Mouse (Mus musculus): ENCODE data around the gene Olfr596. TPM values are rescaled to one million over a fixed set of nuclear protein-coding genes. Genes with fewer than 3 reads are reported as not detected.
"Not testable (repeated sequence)": the region's sequence is repeated elsewhere in the genome, so short reads cannot be mapped to it uniquely, and the experiment has no call there.

Gene Olfr596
- not detected in 2 replicates for polyA plus RNA-seq (2014; fragmentation: Nextera tagmentation; extraction: Ambion mirVana)

DNA sequence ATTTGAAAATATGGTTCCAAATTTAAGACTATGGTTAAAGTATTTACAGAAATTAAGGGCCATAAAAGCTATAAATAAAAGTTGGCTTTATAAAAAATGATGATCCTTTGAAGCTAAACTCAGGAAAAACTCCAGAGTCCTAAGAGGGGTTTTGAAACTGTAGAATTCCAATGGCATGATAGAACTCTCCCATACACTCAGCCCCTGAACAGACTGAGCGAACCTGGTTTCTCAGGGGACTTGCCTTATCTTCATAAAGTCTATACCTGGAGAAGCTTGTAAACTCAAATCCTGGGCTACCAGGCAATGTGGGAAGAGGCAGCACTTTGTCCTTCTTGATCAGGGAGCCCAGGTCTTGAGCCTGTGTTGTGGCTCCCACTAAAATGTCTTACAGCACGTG is at the start of gene Olfr596:
Gene Olfr596, plus strand, starts transcription at position 301 of the 400 bp plus-strand sequence.
- H3K9ac ChIP-seq (ENCODE audit: low read length); H3K4me3 ChIP-seq (ENCODE audit: low read depth, low read length); H3K36me3 ChIP-seq (ENCODE audit: control insufficient read depth, insufficient read depth, low read length); H3K27ac ChIP-seq (ENCODE audit: low read depth, low read length); DNase-seq (ENCODE audit: low spot score); H3K4me1 ChIP-seq (replicated peaks; ENCODE audit: control insufficient read depth, insufficient read depth, low read length); H3K27me3 ChIP-seq (ENCODE audit: control insufficient read depth, insufficient read depth, low read length); ATAC-seq (replicated peaks; ENCODE audit: low FRiP score); H3K4me2 ChIP-seq (ENCODE audit: low read depth, low read length, severe bottlenecking); H3K9me3 ChIP-seq (ENCODE audit: control insufficient read depth, low read length): not testable (repeated sequence)
- WGBS, result 89% methylated on average over 2 of the region's 2 CpGs

DNA sequence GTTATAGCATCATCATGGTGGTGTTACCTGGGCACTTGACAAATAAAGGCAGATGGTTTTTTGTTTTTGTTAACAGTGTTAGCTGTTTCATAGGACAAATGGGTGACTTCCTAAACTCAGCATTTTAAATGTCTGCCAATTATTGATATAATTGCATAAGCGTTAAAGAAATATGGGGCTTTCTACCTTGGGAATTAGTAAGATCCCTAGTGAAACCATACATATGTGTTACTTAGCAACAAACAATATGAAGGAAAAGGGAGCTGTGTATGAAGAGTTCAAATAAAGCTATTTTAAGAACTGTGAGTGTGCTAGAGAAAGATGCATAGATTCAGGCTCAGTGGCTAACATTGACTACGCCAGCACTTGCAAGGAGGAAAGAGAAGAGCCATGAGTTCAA is 10.6 kb downstream of the Olfr596 start, which contains the start of gene Olfr597:
Gene Olfr597, plus strand, starts transcription at position 301 of the 400 bp plus-strand sequence.
- ATAC-seq (replicated peaks; ENCODE audit: low FRiP score); H3K4me3 ChIP-seq (ENCODE audit: low read depth, low read length); H3K4me1 ChIP-seq (replicated peaks; ENCODE audit: control insufficient read depth, insufficient read depth, low read length); H3K36me3 ChIP-seq (ENCODE audit: control insufficient read depth, insufficient read depth, low read length); H3K9ac ChIP-seq (ENCODE audit: low read length); H3K27me3 ChIP-seq (ENCODE audit: control insufficient read depth, insufficient read depth, low read length); H3K27ac ChIP-seq (ENCODE audit: low read depth, low read length); DNase-seq (ENCODE audit: low spot score); H3K9me3 ChIP-seq (ENCODE audit: control insufficient read depth, low read length); H3K4me2 ChIP-seq (ENCODE audit: low read depth, low read length, severe bottlenecking): not testable (repeated sequence)
- WGBS, result 89% methylated on average over 2 of the region's 2 CpGs

DNA sequence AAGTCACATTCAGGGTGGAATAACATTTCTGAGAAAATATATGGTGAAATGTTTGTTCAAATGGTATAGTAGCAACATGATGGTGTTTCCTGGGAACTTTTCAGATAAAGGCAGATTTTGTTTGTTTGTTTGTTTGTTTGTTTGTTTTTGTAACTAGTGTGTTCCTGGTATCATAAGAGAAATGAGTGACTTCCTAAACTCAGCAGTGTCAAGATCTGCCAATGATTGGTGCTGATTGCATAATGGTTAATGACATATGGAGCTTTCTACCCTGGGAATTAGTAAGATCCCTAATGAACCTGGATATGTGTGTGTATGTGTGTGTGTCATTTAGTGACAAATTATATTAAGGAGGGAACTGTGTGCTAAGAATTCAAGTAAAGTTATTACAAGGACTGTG is 17.8 kb downstream of the Olfr596 start, which contains the start of gene Olfr598:
Gene Olfr598, plus strand, starts transcription at position 301 of the 400 bp plus-strand sequence.
- Histone ChIP-seq H3K27me3 (ENCODE audit: control insufficient read depth, insufficient read depth, low read length) (no peaks in the 10 kb centered on the region), H3K4me3 (ENCODE audit: low read depth, low read length) (no peak within 1 kb of the TSS), H3K36me3 (ENCODE audit: control insufficient read depth, insufficient read depth, low read length) (no peaks in the 10 kb centered on the region), H3K4me2 (ENCODE audit: low read depth, low read length, severe bottlenecking) (no peak within 1 kb of the TSS), H3K4me1 (replicated peaks; ENCODE audit: control insufficient read depth, insufficient read depth, low read length) (no peaks in the 10 kb centered on the region), H3K27ac (ENCODE audit: low read depth, low read length) (no peak within 1 kb of the TSS), H3K9me3 (ENCODE audit: control insufficient read depth, low read length) (no peaks in the 10 kb centered on the region), H3K9ac (ENCODE audit: low read length) (no peak within 1 kb of the TSS)
- ATAC-seq (replicated peaks; ENCODE audit: low FRiP score), result no peak
- DNase-seq (ENCODE audit: low spot score), result no peak

DNA sequence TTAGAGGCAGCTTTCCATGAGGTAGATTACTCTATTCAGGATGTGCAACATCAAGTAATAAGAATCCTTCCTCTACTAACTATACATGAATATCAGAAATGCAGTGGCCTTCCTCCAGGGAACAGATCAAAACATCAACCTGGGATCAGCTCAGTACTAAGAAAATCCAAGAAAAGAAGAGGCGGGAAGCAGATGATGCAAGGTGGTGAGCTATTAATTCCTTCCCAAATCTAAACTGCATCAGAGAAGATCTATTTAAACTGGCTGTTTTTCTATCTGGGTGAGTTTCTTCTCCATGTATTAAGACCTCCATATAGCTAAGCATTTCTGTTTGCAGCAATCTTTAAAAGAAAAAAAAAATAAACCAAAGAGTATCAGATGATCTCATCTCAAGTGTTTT is 30.2 kb downstream of the Olfr596 start, which contains the start of gene Olfr599:
Gene Olfr599, plus strand, starts transcription at position 301 of the 400 bp plus-strand sequence.
- H3K4me2 ChIP-seq (ENCODE audit: low read depth, low read length, severe bottlenecking), result no peak within 1 kb of the TSS
- DNase-seq (ENCODE audit: low spot score) (no peak), ATAC-seq (replicated peaks; ENCODE audit: low FRiP score) (no peak)
- no peaks in the 10 kb centered on the region for H3K4me1 ChIP-seq (replicated peaks; ENCODE audit: control insufficient read depth, insufficient read depth, low read length)
- H3K9me3 ChIP-seq (ENCODE audit: control insufficient read depth, low read length), result no peaks in the 10 kb centered on the region
- H3K36me3 ChIP-seq (ENCODE audit: control insufficient read depth, insufficient read depth, low read length), result no peaks in the 10 kb centered on the region
- H3K27ac ChIP-seq (ENCODE audit: low read depth, low read length), result no peak within 1 kb of the TSS
- no peak within 1 kb of the TSS for H3K4me3 ChIP-seq (ENCODE audit: low read depth, low read length)
- no peak within 1 kb of the TSS for H3K9ac ChIP-seq (ENCODE audit: low read length)
- 89% methylated on average over 1 of the region's 1 CpGs for WGBS
- H3K27me3 ChIP-seq (ENCODE audit: control insufficient read depth, insufficient read depth, low read length), result no peaks in the 10 kb centered on the region

DNA sequence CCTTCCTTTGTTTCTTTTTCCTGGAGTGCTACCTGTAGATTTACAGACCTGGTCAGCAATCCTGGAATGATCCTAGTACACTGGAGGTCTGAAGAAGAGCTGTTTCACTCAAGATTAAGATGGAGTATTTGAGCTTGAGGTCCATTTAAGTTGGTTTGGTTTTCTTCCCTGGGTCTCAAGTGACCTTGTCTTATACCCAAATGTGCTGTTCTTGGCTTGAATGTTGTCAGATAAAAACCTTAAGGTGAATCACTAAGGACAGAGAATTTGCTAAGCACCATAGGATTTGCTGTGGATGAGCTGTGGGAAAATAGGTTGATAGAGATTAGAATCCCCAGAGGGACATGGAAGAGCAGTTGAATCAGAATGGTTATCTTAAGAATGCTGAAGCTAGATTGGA is 44.1 kb downstream of the Olfr596 start, which contains the start of gene Olfr600:
Gene Olfr600, minus strand, starts transcription at position 101 of the 400 bp plus-strand sequence.
- no peaks in the 10 kb centered on the region for H3K4me1 ChIP-seq (replicated peaks; ENCODE audit: control insufficient read depth, insufficient read depth, low read length)
- no peak within 1 kb of the TSS for H3K4me2 ChIP-seq (ENCODE audit: low read depth, low read length, severe bottlenecking)
- H3K27me3 ChIP-seq (ENCODE audit: control insufficient read depth, insufficient read depth, low read length), result no peaks in the 10 kb centered on the region
- H3K27ac ChIP-seq (ENCODE audit: low read depth, low read length), result no peak within 1 kb of the TSS
- H3K9me3 ChIP-seq (ENCODE audit: control insufficient read depth, low read length), result no peaks in the 10 kb centered on the region
- ATAC-seq (replicated peaks; ENCODE audit: low FRiP score) (no peak), DNase-seq (ENCODE audit: low spot score) (no peak)
- no peaks in the 10 kb centered on the region for H3K36me3 ChIP-seq (ENCODE audit: control insufficient read depth, insufficient read depth, low read length)
- no peak within 1 kb of the TSS for H3K9ac ChIP-seq (ENCODE audit: low read length)
- H3K4me3 ChIP-seq (ENCODE audit: low read depth, low read length), result no peak within 1 kb of the TSS

Small RNA genes lying within 50 kb of the gene (microRNA-seq; reads per million reads assigned to microRNA genes)
- gene Gm23550 (ENCODE audit: insufficient number of aligned reads), result not detected
- not detected for gene Gm25171 (ENCODE audit: insufficient number of aligned reads)

Other genes with a start within 250 kb of the Olfr596 start
- not detected in 2 replicates for gene Olfr584, start 223.8 kb upstream of the Olfr596 start, polyA plus RNA-seq (2014; fragmentation: Nextera tagmentation; extraction: Ambion mirVana)
- not detected in 2 replicates for gene Olfr585, start 207.9 kb upstream of the Olfr596 start, polyA plus RNA-seq (2014; fragmentation: Nextera tagmentation; extraction: Ambion mirVana)
- gene Olfr586, start 180.0 kb upstream of the Olfr596 start, polyA plus RNA-seq (2014; fragmentation: Nextera tagmentation; extraction: Ambion mirVana), result not detected in 2 replicates
- not detected in 2 replicates for gene Olfr588-ps1, start 164.8 kb upstream of the Olfr596 start, polyA plus RNA-seq (2014; fragmentation: Nextera tagmentation; extraction: Ambion mirVana)
- not detected in 2 replicates for gene Olfr589, start 149.3 kb upstream of the Olfr596 start, polyA plus RNA-seq (2014; fragmentation: Nextera tagmentation; extraction: Ambion mirVana)
- gene Olfr591, start 127.3 kb upstream of the Olfr596 start, polyA plus RNA-seq (2014; fragmentation: Nextera tagmentation; extraction: Ambion mirVana), result not detected in 2 replicates
- gene Olfr592, start 120.8 kb upstream of the Olfr596 start, polyA plus RNA-seq (2014; fragmentation: Nextera tagmentation; extraction: Ambion mirVana), result not detected in 2 replicates
- gene Olfr593, start 93.8 kb upstream of the Olfr596 start, polyA plus RNA-seq (2014; fragmentation: Nextera tagmentation; extraction: Ambion mirVana), result not detected in 2 replicates
- not detected in 2 replicates for gene Olfr594, start 88.7 kb upstream of the Olfr596 start, polyA plus RNA-seq (2014; fragmentation: Nextera tagmentation; extraction: Ambion mirVana)
- not detected in 2 replicates for gene Usp17ld, start 53.1 kb upstream of the Olfr596 start, polyA plus RNA-seq (2014; fragmentation: Nextera tagmentation; extraction: Ambion mirVana)
- gene Olfr597, start 10.7 kb downstream of the Olfr596 start, polyA plus RNA-seq (2014; fragmentation: Nextera tagmentation; extraction: Ambion mirVana), result not detected in 2 replicates
- gene Olfr598, start 17.9 kb downstream of the Olfr596 start, polyA plus RNA-seq (2014; fragmentation: Nextera tagmentation; extraction: Ambion mirVana), result not detected in 2 replicates
- not detected in 2 replicates for gene Olfr599, start 30.3 kb downstream of the Olfr596 start, polyA plus RNA-seq (2014; fragmentation: Nextera tagmentation; extraction: Ambion mirVana)
- not detected in 2 replicates for gene Olfr600, start 44.0 kb downstream of the Olfr596 start, polyA plus RNA-seq (2014; fragmentation: Nextera tagmentation; extraction: Ambion mirVana)
- gene Olfr601, start 57.0 kb downstream of the Olfr596 start, polyA plus RNA-seq (2014; fragmentation: Nextera tagmentation; extraction: Ambion mirVana), result not detected in 2 replicates
- gene Olfr603, start 80.5 kb downstream of the Olfr596 start, polyA plus RNA-seq (2014; fragmentation: Nextera tagmentation; extraction: Ambion mirVana), result not detected in 2 replicates
- gene Usp17lc, start 109.4 kb downstream of the Olfr596 start, polyA plus RNA-seq (2014; fragmentation: Nextera tagmentation; extraction: Ambion mirVana), result not detected in 2 replicates
- not detected in 2 replicates for gene Olfr605, start 139.8 kb downstream of the Olfr596 start, polyA plus RNA-seq (2014; fragmentation: Nextera tagmentation; extraction: Ambion mirVana)
- gene Olfr606, start 143.4 kb downstream of the Olfr596 start, polyA plus RNA-seq (2014; fragmentation: Nextera tagmentation; extraction: Ambion mirVana), result not detected in 2 replicates
- gene Olfr607, start 158.5 kb downstream of the Olfr596 start, polyA plus RNA-seq (2014; fragmentation: Nextera tagmentation; extraction: Ambion mirVana), result not detected in 2 replicates
- not detected in 2 replicates for gene Olfr608, start 164.2 kb downstream of the Olfr596 start, polyA plus RNA-seq (2014; fragmentation: Nextera tagmentation; extraction: Ambion mirVana)
- gene Olfr609, start 192.4 kb downstream of the Olfr596 start, polyA plus RNA-seq (2014; fragmentation: Nextera tagmentation; extraction: Ambion mirVana), result not detected in 2 replicates
- gene Olfr610, start 206.5 kb downstream of the Olfr596 start, polyA plus RNA-seq (2014; fragmentation: Nextera tagmentation; extraction: Ambion mirVana), result not detected in 2 replicates
- not detected in 2 replicates for gene Olfr611, start 215.2 kb downstream of the Olfr596 start, polyA plus RNA-seq (2014; fragmentation: Nextera tagmentation; extraction: Ambion mirVana)
- gene Olfr612, start 237.1 kb downstream of the Olfr596 start, polyA plus RNA-seq (2014; fragmentation: Nextera tagmentation; extraction: Ambion mirVana), result not detected in 2 replicates
- gene Olfr613, start 242.4 kb downstream of the Olfr596 start, polyA plus RNA-seq (2014; fragmentation: Nextera tagmentation; extraction: Ambion mirVana), result not detected in 2 replicates

Data from forebrain, embryonic 11.5 days (tissue).